Mouse (Mus musculus) MEL (cell line): ENCODE results near the gene Oprm1. TPM values are rescaled to one million over a fixed set of nuclear protein-coding genes. Genes with fewer than 3 reads are reported as not detected.

ENCODE experiments used
- DNase-seq: peaks from one replicate; pipeline ENCODE4 v3.0.0; 2011; ENCODE audit warnings: low read depth, low spot score
- H3K27ac ChIP-seq: 2 replicates; pipeline ENCODE4 v1.5.1; 2012; ENCODE audit warnings: low read depth, mild to moderate bottlenecking, control low read depth, low read length, moderate library complexity; ENCODE audit not compliant: control insufficient read depth
- H3K27me3 ChIP-seq, 2 experiments: fragments of 150-350 bp in 1 of 2; sonication (generic) in 1 of 2; 2 replicates each; pipeline ENCODE4 v1.6.1; 2012; ENCODE audit warnings: low read length in 2 of 2, mild to moderate bottlenecking in 2 of 2, improper control_type of control experiment in 1 of 2, moderate library complexity in 1 of 2; ENCODE audit not compliant: insufficient read depth in 2 of 2, control insufficient read depth in 1 of 2
- H3K36me3 ChIP-seq, 2 experiments: 2 replicates each; pipeline ENCODE4 v1.6.1; 2012 to 2014; ENCODE audit warnings: low read length in 2 of 2, improper control_type of control experiment in 1 of 2, inconsistent platforms in 1 of 2, mild to moderate bottlenecking in 1 of 2; ENCODE audit not compliant: insufficient read depth in 2 of 2, control insufficient read depth in 1 of 2
- H3K4me1 ChIP-seq, 2 experiments: fragments of 150-350 bp in 1 of 2; sonication (generic) in 1 of 2; 2 replicates each; pipeline ENCODE4 v1.6.1; 2012; ENCODE audit warnings: low read length in 2 of 2, improper control_type of control experiment in 1 of 2, mild to moderate bottlenecking in 1 of 2; ENCODE audit not compliant: insufficient read depth in 2 of 2, control insufficient read depth in 1 of 2
- H3K4me3 ChIP-seq, 2 experiments: fragments of 150-350 bp in 1 of 2; sonication (generic) in 1 of 2; 2 replicates each; pipeline ENCODE4 v1.5.1; 2012; ENCODE audit warnings: low read depth in 2 of 2, low read length in 2 of 2, mild to moderate bottlenecking in 2 of 2, moderate library complexity in 2 of 2, control low read depth in 1 of 2, improper control_type of control experiment in 1 of 2; ENCODE audit not compliant: control insufficient read depth in 1 of 2, insufficient read depth in 1 of 2
- H3K79me2 ChIP-seq: 2 replicates; pipeline ENCODE4 v1.6.1; 2012; ENCODE audit warnings: mild to moderate bottlenecking, low read length, moderate library complexity; ENCODE audit not compliant: control insufficient read depth, poor library complexity, insufficient read depth
- H3K9ac ChIP-seq: 2 replicates; pipeline ENCODE4 v1.6.1; 2012; ENCODE audit warnings: low read depth, mild to moderate bottlenecking, control low read depth, low read length, moderate library complexity; ENCODE audit not compliant: control insufficient read depth, poor library complexity, severe bottlenecking
- H3K9me3 ChIP-seq: fragments of 150-350 bp; sonication (generic); replicated peaks from 2 replicates; pipeline ENCODE4 v1.6.1; 2012; ENCODE audit warnings: mild to moderate bottlenecking, low read length, improper control_type of control experiment, moderate library complexity; ENCODE audit not compliant: insufficient read depth
- CHD1 ChIP-seq: IDR thresholded peaks from 2 replicates; pipeline ENCODE4 v1.6.1; 2012; ENCODE audit warnings: low read depth, mild to moderate bottlenecking, inconsistent platforms, low read length, improper control_type of control experiment
- CTCF ChIP-seq, 3 experiments: IDR thresholded peaks in 2 of 3; conservative IDR thresholded peaks in 1 of 3; 2 replicates each; pipeline ENCODE4 v1.5.1; 2011 to 2012; ENCODE audit warnings: low read length in 3 of 3, low read depth in 2 of 3, mild to moderate bottlenecking in 2 of 3, improper control_type of control experiment in 1 of 3, inconsistent platforms in 1 of 3, mixed read lengths in 1 of 3, moderate library complexity in 1 of 3; ENCODE audit not compliant: control insufficient read depth in 1 of 3, insufficient read depth in 1 of 3, poor library complexity in 1 of 3, severe bottlenecking in 1 of 3
- ELF1 ChIP-seq: IDR thresholded peaks from 2 replicates; pipeline ENCODE4 v1.6.1; 2014; ENCODE audit warnings: low read depth, mild to moderate bottlenecking, inconsistent platforms, low read length, improper control_type of control experiment, moderate library complexity
- ETS1 ChIP-seq: IDR thresholded peaks from 2 replicates; pipeline ENCODE4 v1.6.1; 2012; ENCODE audit warnings: low read depth, mild to moderate bottlenecking, inconsistent platforms, low read length, improper control_type of control experiment, moderate library complexity
- GABPA ChIP-seq: IDR thresholded peaks from 2 replicates; pipeline ENCODE4 v1.6.1; 2012; ENCODE audit warnings: low read depth, mild to moderate bottlenecking, inconsistent platforms, low read length, improper control_type of control experiment, moderate library complexity
- GATA1 ChIP-seq: IDR thresholded peaks from 2 replicates; pipeline ENCODE4 v1.6.1; 2011; ENCODE audit warnings: low read depth, low read length, improper control_type of control experiment
- MAX ChIP-seq: IDR thresholded peaks from 2 replicates; pipeline ENCODE4 v1.6.1; 2011; ENCODE audit warnings: low read length, improper control_type of control experiment
- MEF2A ChIP-seq: IDR thresholded peaks from 2 replicates; pipeline ENCODE4 v1.6.1; 2014; ENCODE audit warnings: low read depth, mild to moderate bottlenecking, inconsistent platforms, low read length, improper control_type of control experiment; ENCODE audit not compliant: poor library complexity, insufficient replicate concordance, severe bottlenecking; ENCODE audit errors: extremely low read depth
- MYC ChIP-seq: IDR thresholded peaks from 2 replicates; pipeline ENCODE4 v1.6.1; 2011; ENCODE audit warnings: low read depth, mild to moderate bottlenecking, low read length, improper control_type of control experiment, moderate library complexity
- POLR2A ChIP-seq, 2 experiments: IDR thresholded peaks; 2 replicates each; pipeline ENCODE4 v1.6.1; 2011 to 2012; ENCODE audit warnings: low read length in 2 of 2, mild to moderate bottlenecking in 2 of 2, control low read depth in 1 of 2, improper control_type of control experiment in 1 of 2, low read depth in 1 of 2, moderate library complexity in 1 of 2; ENCODE audit not compliant: control insufficient read depth in 1 of 2, insufficient read depth in 1 of 2, poor library complexity in 1 of 2
- POLR2AphosphoS2 ChIP-seq: IDR thresholded peaks from 2 replicates; pipeline ENCODE4 v1.6.1; 2011; ENCODE audit warnings: low read length, improper control_type of control experiment
- RCOR1 ChIP-seq: IDR thresholded peaks from 2 replicates; pipeline ENCODE4 v1.6.1; 2012; ENCODE audit warnings: low read depth, mild to moderate bottlenecking, inconsistent platforms, low read length, improper control_type of control experiment
- SIN3A ChIP-seq: IDR thresholded peaks from 2 replicates; pipeline ENCODE4 v1.6.1; 2012; ENCODE audit warnings: low read length, improper control_type of control experiment, inconsistent platforms
- TBP ChIP-seq: IDR thresholded peaks from 2 replicates; pipeline ENCODE4 v1.8.0; 2011; ENCODE audit warnings: low read depth, low read length, improper control_type of control experiment
- UBTF ChIP-seq: IDR thresholded peaks from 2 replicates; pipeline ENCODE4 v1.6.1; 2012; ENCODE audit warnings: low read depth, mild to moderate bottlenecking, inconsistent platforms, low read length, improper control_type of control experiment, moderate library complexity, borderline replicate concordance; ENCODE audit not compliant: insufficient read depth
- USF1 ChIP-seq: IDR thresholded peaks from 2 replicates; pipeline ENCODE4 v1.6.1; 2014; ENCODE audit warnings: low read depth, mild to moderate bottlenecking, inconsistent platforms, low read length, improper control_type of control experiment, moderate library complexity
- ZKSCAN1 ChIP-seq: IDR thresholded peaks from 2 replicates; pipeline ENCODE4 v1.6.1; 2012; ENCODE audit warnings: low read depth, mild to moderate bottlenecking, inconsistent platforms, low read length, improper control_type of control experiment, moderate library complexity
- ZMIZ1 ChIP-seq: IDR thresholded peaks from 2 replicates; pipeline ENCODE4 v1.6.1; 2012; ENCODE audit warnings: low read depth, mild to moderate bottlenecking, inconsistent platforms, low read length, improper control_type of control experiment, moderate library complexity
- polyA plus RNA-seq, 2 experiments: library from polyadenylated mRNA; stranded (reverse) in 1 of 2; unstranded in 1 of 2; fragments of >175 nt in 1 of 2; fragments of >200 nt in 1 of 2; gene quantifications; 2 replicates each; pipeline versions ENCODE4 v1.2.1 to v1.2.4; 2012; ENCODE audit warnings: low replicate concordance in 2 of 2, low read depth in 1 of 2; ENCODE audit not compliant: insufficient read length in 2 of 2, insufficient read depth in 1 of 2, missing spikeins in 1 of 2
- total RNA-seq: library from RNA; depleted of rRNA; stranded (reverse); fragments of 300-350 nt; gene quantifications from 2 replicates; pipeline ENCODE4 v1.2.3, GENCODE M21; 2012; rRNA removed

The Oprm1 gene
- total and polyA plus RNA-seq, 3 experiments: not detected

GRCm38 (mm10) chr10:7077971-7078370 lies 319.7 kb downstream of the Oprm1 start:
- no peak overlapping the region for H3K9ac ChIP-seq

More at GRCm38 (mm10) chr10:7077971-7078370, 319.7 kb downstream of the Oprm1 start:
- H3K4me1 ChIP-seq: no peaks in the 10 kb centered on the region
- no peak overlapping the region for H3K4me3 ChIP-seq
- no peak overlapping the region for H3K27ac ChIP-seq
- H3K36me3 ChIP-seq: no peaks in the 10 kb centered on the region
- TF ChIP-seq SIN3A (no peak), ETS1 (no peak), MAX (no peak), MYC (no peak), GATA1 (no peak), ZMIZ1 (no peak), CTCF (IDR thresholded peaks at IDR 0.05 in 2 of 3, conservative IDR thresholded peaks at IDR 0.05 in 1 of 3; ENCODE audit: control insufficient read depth in 1 of 3, insufficient read depth in 1 of 3, low read depth in 2 of 3, low read length in 3 of 3, poor library complexity in 1 of 3, severe bottlenecking in 1 of 3) (no peak), MEF2A (no peak), POLR2A (IDR thresholded peaks at IDR 0.05; ENCODE audit: control insufficient read depth in 1 of 2, insufficient read depth in 1 of 2, low read depth in 1 of 2, low read length in 2 of 2, poor library complexity in 1 of 2) (no peak), ELF1 (no peak), RCOR1 (no peak), UBTF (no peak), USF1 (no peak), ZKSCAN1 (no peak), CHD1 (no peak), TBP (no peak), POLR2AphosphoS2 (no peak), GABPA (no peak)
- H3K9me3 ChIP-seq: no peaks in the 10 kb centered on the region
- H3K79me2 ChIP-seq: no peaks in the 10 kb centered on the region
- H3K27me3 ChIP-seq: no peaks in the 10 kb centered on the region
- no peak for DNase-seq

Other genes starting within 250 kb of the Oprm1 start
- not detected in 2 replicates for gene Gm10945, start 3.3 kb downstream of the Oprm1 start, total RNA-seq
- gene Gm10945, start 3.3 kb downstream of the Oprm1 start, polyA plus RNA-seq: not detected